Mouse (Mus musculus) limb, embryonic 14.5 days (tissue): Measurements from ENCODE around the gene Gata5. TPM values are rescaled to one million over a fixed set of nuclear protein-coding genes. Genes with fewer than 3 reads are reported as not detected.

ENCODE experiments used
- ATAC-seq: fragments of 200-750 bp; cut with Nextera tagmentation; 2 replicates; pipeline ENCODE4 v1.8.0; 2017; ENCODE audit warnings: low read depth, moderate number of reproducible peaks, moderate TSS enrichment; ENCODE audit not compliant: low FRiP score
- DNase-seq: peaks from one replicate; pipeline ENCODE4 v3.0.0-alpha.2; 2015; ENCODE audit warnings: low spot score
- H3K27ac ChIP-seq: fragments of 300-500 bp; sonication (generic); replicated peaks from 2 replicates; pipeline ENCODE4 v1.5.1; 2014; ENCODE audit warnings: low read depth, mild to moderate bottlenecking, low read length, moderate library complexity, mixed read lengths
- H3K27me3 ChIP-seq: fragments of 300-500 bp; sonication (generic); 2 replicates; pipeline ENCODE4 v1.6.1; 2014; ENCODE audit warnings: low read length, mixed read lengths; ENCODE audit not compliant: control insufficient read depth, insufficient read depth
- H3K36me3 ChIP-seq: fragments of 300-500 bp; sonication (generic); 2 replicates; pipeline ENCODE4 v1.6.1; 2014; ENCODE audit warnings: mild to moderate bottlenecking, low read length, moderate library complexity, mixed read lengths; ENCODE audit not compliant: control insufficient read depth, insufficient read depth
- H3K4me1 ChIP-seq: fragments of 300-500 bp; sonication (generic); 2 replicates; pipeline ENCODE4 v1.6.1; 2014; ENCODE audit warnings: antibody characterized with exemption, low read length, mixed read lengths; ENCODE audit not compliant: control insufficient read depth, insufficient read depth
- H3K4me2 ChIP-seq: fragments of 300-500 bp; sonication (generic); replicated peaks from 2 replicates; pipeline ENCODE4 v1.6.1; 2014; ENCODE audit warnings: low read depth, mild to moderate bottlenecking, low read length, moderate library complexity; ENCODE audit not compliant: severe bottlenecking
- H3K4me3 ChIP-seq: fragments of 300-500 bp; sonication (generic); replicated peaks from 2 replicates; pipeline ENCODE4 v1.5.1; 2014; ENCODE audit warnings: low read length
- H3K9ac ChIP-seq: fragments of 300-500 bp; sonication (generic); 2 replicates; pipeline ENCODE4 v1.6.1; 2014; ENCODE audit warnings: mild to moderate bottlenecking, low read depth, low read length, moderate library complexity; ENCODE audit not compliant: severe bottlenecking
- H3K9me3 ChIP-seq: fragments of 300-500 bp; sonication (generic); 2 replicates; pipeline ENCODE4 v1.6.1; 2016; ENCODE audit warnings: low read length; ENCODE audit not compliant: control insufficient read depth
- POLR2A ChIP-seq: fragments of 200-500 bp; IDR thresholded peaks from 2 replicates; pipeline ENCODE4 v1.8.0; 2012; ENCODE audit warnings: inconsistent platforms, mild to moderate bottlenecking, moderate library complexity, borderline replicate concordance; ENCODE audit not compliant: insufficient read depth, insufficient read length; ENCODE audit errors: extremely low read depth
- WGBS: fragments of 180-500 bp; shearing (Covaris S2); extraction: QIAGEN DNeasy Blood & Tissue Kit; methylation state at CpG from one replicate; pipeline ENCODE4 v1.1.7; 2014; 5-methylcytosine and 5-hydroxymethylcytosine counted together
- polyA plus RNA-seq, 2 experiments: library from polyadenylated mRNA; depleted of rRNA in 1 of 2; stranded (reverse) in 1 of 2; unstranded in 1 of 2; fragments of >200 nt; fragmentation: Nextera tagmentation in 1 of 2; extraction: Ambion mirVana in 1 of 2; gene quantifications; 2 replicates each; pipeline versions ENCODE4 v1.2.1 to v1.2.3; 2012 to 2014

Gata5 gene
- polyA plus RNA-seq (2012; rRNA removed) (0.01 and 0.05 TPM in 2 replicates), polyA plus RNA-seq (2014; fragmentation: Nextera tagmentation; extraction: Ambion mirVana) (0.06 TPM in 1 of 2 replicates, not detected in the other)

- peak; percentile 60; the same call in 1 of the 2 replicates for ATAC-seq
- no peak for TF ChIP-seq POLR2A
- WGBS = 2% methylated on average over 31 of the region's 33 CpGs
- no peak within 1 kb of the TSS for H3K27ac ChIP-seq
- H3K9ac ChIP-seq = peak within 1 kb of the TSS; percentile 47
- H3K9me3 ChIP-seq = no peaks in the 10 kb centered on the region
- H3K4me1 ChIP-seq = peaks cover 12% of the 10 kb centered on the region
- H3K27me3 ChIP-seq = peaks cover 50% of the 10 kb centered on the region
- peak within 1 kb of the TSS; percentile 38 for H3K4me3 ChIP-seq
- no peaks in the 10 kb centered on the region for H3K36me3 ChIP-seq
- peak within 1 kb of the TSS; percentile 62 for H3K4me2 ChIP-seq
- DNase-seq = no peak
Measured at GRCm38 (mm10) chr2:180334551-180334986, at the start of gene Gata5. Gata5 (minus strand) TSS chr2:180334699.

GRCm38 (mm10) chr2:180376730-180377129, 42.2 kb upstream of the Gata5 start:
- 81% methylated on average over 5 of the region's 5 CpGs for WGBS

GRCm38 (mm10) chr2:180373256-180373655, 38.8 kb upstream of the Gata5 start:
- TF ChIP-seq POLR2A = no peak
- Histone ChIP-seq H3K9ac (no peak overlapping the region), H3K36me3 (no peaks in the 10 kb centered on the region), H3K9me3 (no peaks in the 10 kb centered on the region), H3K27ac (no peak overlapping the region), H3K4me1 (no peaks in the 10 kb centered on the region), H3K27me3 (no peaks in the 10 kb centered on the region), H3K4me2 (no peak overlapping the region), H3K4me3 (no peak overlapping the region)
- WGBS = 78% methylated on average over 10 of the region's 10 CpGs
- DNase-seq = no peak
- ATAC-seq = no peak

More at GRCm38 (mm10) chr2:180376730-180377129, 42.2 kb upstream of the Gata5 start:
- no peak overlapping the region for H3K9ac ChIP-seq
- H3K27ac ChIP-seq = no peak overlapping the region
- H3K27me3 ChIP-seq = no peaks in the 10 kb centered on the region
- H3K4me3 ChIP-seq = no peak overlapping the region
- no peaks in the 10 kb centered on the region for H3K9me3 ChIP-seq
- no peak for TF ChIP-seq POLR2A
- H3K36me3 ChIP-seq = no peaks in the 10 kb centered on the region
- ATAC-seq (no peak; the same call in 1 of the 2 replicates), DNase-seq (no peak)
- no peak overlapping the region for H3K4me2 ChIP-seq
- H3K4me1 ChIP-seq = no peaks in the 10 kb centered on the region

- Histone ChIP-seq H3K9ac (no peak overlapping the region), H3K27me3 (no peaks in the 10 kb centered on the region), H3K4me2 (no peak overlapping the region), H3K4me3 (no peak overlapping the region), H3K9me3 (no peaks in the 10 kb centered on the region), H3K4me1 (no peaks in the 10 kb centered on the region), H3K27ac (no peak overlapping the region), H3K36me3 (no peaks in the 10 kb centered on the region)
- ATAC-seq (no peak), DNase-seq (no peak)
- no peak for TF ChIP-seq POLR2A
- WGBS = 74% methylated on average over 5 of the region's 5 CpGs
Measured at GRCm38 (mm10) chr2:180368359-180368758, 33.9 kb upstream of the Gata5 start.

GRCm38 (mm10) chr2:180367350-180367749, 32.9 kb upstream of the Gata5 start:
- no peaks in the 10 kb centered on the region for H3K4me1 ChIP-seq
- H3K36me3 ChIP-seq = no peaks in the 10 kb centered on the region
- no peak for TF ChIP-seq POLR2A
- WGBS = 76% methylated on average over 4 of the region's 4 CpGs
- no peak overlapping the region for H3K27ac ChIP-seq
- H3K9me3 ChIP-seq = no peaks in the 10 kb centered on the region
- no peak overlapping the region for H3K4me2 ChIP-seq
- no peak overlapping the region for H3K4me3 ChIP-seq
- ATAC-seq (no peak), DNase-seq (no peak)
- H3K9ac ChIP-seq = no peak overlapping the region
- H3K27me3 ChIP-seq = no peaks in the 10 kb centered on the region

- Histone ChIP-seq H3K36me3 (no peaks in the 10 kb centered on the region), H3K9ac (no peak overlapping the region), H3K27me3 (no peaks in the 10 kb centered on the region), H3K4me1 (no peaks in the 10 kb centered on the region), H3K9me3 (no peaks in the 10 kb centered on the region), H3K4me3 (no peak overlapping the region), H3K4me2 (no peak overlapping the region), H3K27ac (no peak overlapping the region)
- DNase-seq (no peak), ATAC-seq (no peak)
- WGBS = 63% methylated on average over 3 of the region's 3 CpGs
- no peak for TF ChIP-seq POLR2A
Measured at GRCm38 (mm10) chr2:180363434-180363720, 28.9 kb upstream of the Gata5 start.
